Mouse (Mus musculus) bone marrow, adult 2 months (tissue): Measurements from ENCODE around the gene Bcl2l12.

Source experiments
- CTCF ChIP-seq: fragments of 200-500 bp; IDR thresholded peaks from 2 replicates; pipeline ENCODE4 v1.5.1; 2011; ENCODE audit warnings: low read length, control low read depth; ENCODE audit not compliant: control insufficient read depth, insufficient read depth
- POLR2A ChIP-seq: fragments of 200-500 bp; IDR thresholded peaks from 2 replicates; pipeline ENCODE4 v1.6.1; 2011; ENCODE audit warnings: low read depth, mild to moderate bottlenecking, control low read depth, low read length, borderline replicate concordance; ENCODE audit not compliant: control insufficient read depth

DNA sequence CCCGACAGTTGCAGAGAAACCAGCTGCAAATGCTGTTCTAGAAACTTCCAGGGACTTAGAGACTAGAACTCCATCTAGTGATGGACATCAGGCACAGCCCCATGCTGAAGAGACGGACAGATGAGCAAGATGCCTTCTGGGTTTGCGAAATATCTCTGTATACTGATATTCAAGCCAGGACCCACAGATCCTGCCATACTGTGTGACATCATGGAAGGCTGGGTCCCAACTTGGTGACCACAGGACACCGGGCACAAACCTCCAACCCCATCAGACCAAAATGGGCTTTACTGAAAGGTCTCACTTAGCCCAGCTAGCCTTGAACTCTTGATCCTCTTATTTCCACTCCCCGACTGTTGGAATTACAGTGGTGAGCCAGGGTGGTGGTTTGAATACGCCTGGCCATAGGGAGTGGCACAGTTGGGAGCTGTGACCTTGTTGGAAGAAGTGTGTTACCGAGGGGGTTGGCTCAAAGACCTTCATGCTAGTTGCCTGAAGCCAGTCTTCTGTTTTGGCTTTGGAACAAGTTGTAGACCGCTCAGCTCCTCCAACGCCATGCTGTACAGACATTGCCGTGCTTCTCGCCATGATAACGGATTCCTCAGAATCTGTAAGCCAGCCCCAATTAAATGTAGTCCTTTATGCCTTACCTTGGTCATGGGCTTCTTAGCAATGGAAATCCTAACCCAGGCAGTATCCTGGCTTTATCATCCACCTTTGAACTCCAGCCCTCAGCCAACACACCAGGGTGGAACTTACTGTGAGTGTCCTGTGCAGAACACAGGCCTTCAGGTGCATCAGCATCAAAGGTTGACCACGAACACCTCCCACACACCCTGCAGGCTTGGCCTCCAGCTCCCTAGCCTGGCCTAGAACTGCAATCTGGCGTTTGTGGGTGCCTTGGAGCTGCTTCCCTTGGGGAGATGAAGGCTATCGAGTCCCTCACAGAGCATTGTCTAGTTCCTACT is 26.1 kb upstream of the Bcl2l12 start:
- no peak for TF ChIP-seq CTCF
- TF ChIP-seq POLR2A: no peak
